Mouse (Mus musculus): ENCODE data around the gene Tkt.

GRCm38 (mm10) chr14:30510214-30510763 is 37.9 kb upstream of the Tkt start:
- TF ChIP-seq CTCF (conservative IDR thresholded peaks at IDR 0.05; ENCODE audit: low read length) (no peak), NANOG (IDR thresholded peaks at IDR 0.05; ENCODE audit: borderline replicate concordance, low read length) (no peak)
